Mouse (Mus musculus): Measurements from ENCODE around the gene 1700008O03Rik. TPM values are rescaled to one million over a fixed set of nuclear protein-coding genes. Genes with fewer than 3 reads are reported as not detected.

1700008O03Rik gene
- polyA plus RNA-seq (2015; fragmentation: Nextera tagmentation; extraction: Ambion mirVana), result 2.0 and 3.6 TPM in 2 replicates

GRCm38 (mm10) chr7:44385720-44386119 lies at the start of gene 1700008O03Rik:
Gene 1700008O03Rik (minus strand): TSS chr7:44385820.
- peak within 1 kb of the TSS; percentile 81 for H3K9ac ChIP-seq (ENCODE audit: low read depth, low read length)
- H3K4me2 ChIP-seq (ENCODE audit: low read length), result peak within 1 kb of the TSS; percentile 82
- peak within 1 kb of the TSS; percentile 66; the same call in 1 of the 2 replicates for H3K27ac ChIP-seq (ENCODE audit: low read length)
- peaks cover 2% of the 10 kb centered on the region; the same call in 1 of the 2 replicates for H3K36me3 ChIP-seq (ENCODE audit: control insufficient read depth, insufficient read depth, low read length)
- WGBS, result 82% methylated on average over 12 of the region's 12 CpGs
- no peaks in the 10 kb centered on the region for H3K27me3 ChIP-seq (ENCODE audit: control insufficient read depth, insufficient read depth, low read depth, low read length)
- peak within 1 kb of the TSS; percentile 59 for H3K4me3 ChIP-seq (ENCODE audit: low read depth, low read length)
- no peaks in the 10 kb centered on the region for H3K9me3 ChIP-seq (replicated peaks; ENCODE audit: control insufficient read depth, low read length, poor library complexity, severe bottlenecking)
- H3K4me1 ChIP-seq (ENCODE audit: control insufficient read depth, insufficient read depth, low read length), result peaks cover 5% of the 10 kb centered on the region
- no peak for ATAC-seq

GRCm38 (mm10) chr7:44434089-44434488 lies 48.5 kb upstream of the 1700008O03Rik start:
- Histone ChIP-seq H3K36me3 (ENCODE audit: control insufficient read depth, insufficient read depth, low read length) (no peaks in the 10 kb centered on the region), H3K4me3 (ENCODE audit: low read depth, low read length) (no peak overlapping the region), H3K9ac (ENCODE audit: low read depth, low read length) (no peak overlapping the region), H3K27me3 (ENCODE audit: control insufficient read depth, insufficient read depth, low read depth, low read length) (no peaks in the 10 kb centered on the region), H3K4me1 (ENCODE audit: control insufficient read depth, insufficient read depth, low read length) (peaks cover 50% of the 10 kb centered on the region), H3K27ac (ENCODE audit: low read length) (no peak overlapping the region), H3K9me3 (replicated peaks; ENCODE audit: control insufficient read depth, low read length, poor library complexity, severe bottlenecking) (no peaks in the 10 kb centered on the region), H3K4me2 (ENCODE audit: low read length) (no peak overlapping the region)
- no peak for ATAC-seq
- WGBS, result 81% methylated on average over 9 of the region's 9 CpGs

- H3K4me1 ChIP-seq (ENCODE audit: control insufficient read depth, insufficient read depth, low read length), result peaks cover 48% of the 10 kb centered on the region
- 14% methylated on average over 7 of the region's 7 CpGs for WGBS
These were observed 47.8 kb upstream of the 1700008O03Rik start for GRCm38 (mm10) chr7:44433371-44433770.

GRCm38 (mm10) chr7:44432550-44432949 lies 46.9 kb upstream of the 1700008O03Rik start:
- H3K9me3 ChIP-seq (replicated peaks; ENCODE audit: control insufficient read depth, low read length, poor library complexity, severe bottlenecking), result no peaks in the 10 kb centered on the region
- no peak overlapping the region for H3K9ac ChIP-seq (ENCODE audit: low read depth, low read length)
- H3K4me2 ChIP-seq (ENCODE audit: low read length), result no peak overlapping the region
- H3K36me3 ChIP-seq (ENCODE audit: control insufficient read depth, insufficient read depth, low read length), result no peaks in the 10 kb centered on the region
- no peak overlapping the region for H3K4me3 ChIP-seq (ENCODE audit: low read depth, low read length)
- peaks cover 46% of the 10 kb centered on the region for H3K4me1 ChIP-seq (ENCODE audit: control insufficient read depth, insufficient read depth, low read length)
- H3K27me3 ChIP-seq (ENCODE audit: control insufficient read depth, insufficient read depth, low read depth, low read length), result no peaks in the 10 kb centered on the region
- ATAC-seq, result no peak
- no peak overlapping the region for H3K27ac ChIP-seq (ENCODE audit: low read length)
- 83% methylated on average over 6 of the region's 6 CpGs for WGBS

More at GRCm38 (mm10) chr7:44433371-44433770, 47.8 kb upstream of the 1700008O03Rik start:
- Histone ChIP-seq H3K4me2 (ENCODE audit: low read length) (no peak overlapping the region), H3K4me3 (ENCODE audit: low read depth, low read length) (no peak overlapping the region), H3K9ac (ENCODE audit: low read depth, low read length) (no peak overlapping the region), H3K27me3 (ENCODE audit: control insufficient read depth, insufficient read depth, low read depth, low read length) (no peaks in the 10 kb centered on the region), H3K27ac (ENCODE audit: low read length) (no peak overlapping the region), H3K9me3 (replicated peaks; ENCODE audit: control insufficient read depth, low read length, poor library complexity, severe bottlenecking) (no peaks in the 10 kb centered on the region), H3K36me3 (ENCODE audit: control insufficient read depth, insufficient read depth, low read length) (no peaks in the 10 kb centered on the region)
- peak; percentile 11; the same call in 1 of the 2 replicates for ATAC-seq

GRCm38 (mm10) chr7:44429534-44430488 lies 44.2 kb upstream of the 1700008O03Rik start:
- no peaks in the 10 kb centered on the region for H3K36me3 ChIP-seq (ENCODE audit: control insufficient read depth, insufficient read depth, low read length)
- 1% methylated on average over 28 of the region's 32 CpGs for WGBS
- H3K9me3 ChIP-seq (replicated peaks; ENCODE audit: control insufficient read depth, low read length, poor library complexity, severe bottlenecking), result no peaks in the 10 kb centered on the region
- H3K4me1 ChIP-seq (ENCODE audit: control insufficient read depth, insufficient read depth, low read length), result peaks cover 49% of the 10 kb centered on the region
- peak; percentile 23 for ATAC-seq
- no peaks in the 10 kb centered on the region for H3K27me3 ChIP-seq (ENCODE audit: control insufficient read depth, insufficient read depth, low read depth, low read length)
- peak overlapping the region; percentile 97 for H3K9ac ChIP-seq (ENCODE audit: low read depth, low read length)
- H3K4me3 ChIP-seq (ENCODE audit: low read depth, low read length), result peak overlapping the region; percentile 87
- peak overlapping the region; percentile 100 for H3K27ac ChIP-seq (ENCODE audit: low read length)
- peak overlapping the region; percentile 91 for H3K4me2 ChIP-seq (ENCODE audit: low read length)

- ATAC-seq, result peak; percentile 64
- Histone ChIP-seq H3K9me3 (replicated peaks; ENCODE audit: control insufficient read depth, low read length, poor library complexity, severe bottlenecking) (no peaks in the 10 kb centered on the region), H3K9ac (ENCODE audit: low read depth, low read length) (peak within 1 kb of the TSS; percentile 97), H3K4me2 (ENCODE audit: low read length) (peak within 1 kb of the TSS; percentile 91), H3K36me3 (ENCODE audit: control insufficient read depth, insufficient read depth, low read length) (no peaks in the 10 kb centered on the region), H3K27me3 (ENCODE audit: control insufficient read depth, insufficient read depth, low read depth, low read length) (no peaks in the 10 kb centered on the region), H3K4me3 (ENCODE audit: low read depth, low read length) (peak within 1 kb of the TSS; percentile 87), H3K4me1 (ENCODE audit: control insufficient read depth, insufficient read depth, low read length) (peaks cover 49% of the 10 kb centered on the region), H3K27ac (ENCODE audit: low read length) (peak within 1 kb of the TSS; percentile 100)
- WGBS, result 0% methylated on average over 22 of the region's 69 CpGs
These were observed 43.4 kb upstream of the 1700008O03Rik start, which contains the start of gene Lrrc4b for GRCm38 (mm10) chr7:44428968-44429521. Gene Lrrc4b (plus strand): TSS chr7:44429018.

GRCm38 (mm10) chr7:44428171-44428950 lies 42.7 kb upstream of the 1700008O03Rik start:
- Histone ChIP-seq H3K4me3 (ENCODE audit: low read depth, low read length) (peak overlapping the region; percentile 87), H3K27ac (ENCODE audit: low read length) (peak overlapping the region; percentile 100), H3K4me1 (ENCODE audit: control insufficient read depth, insufficient read depth, low read length) (peaks cover 46% of the 10 kb centered on the region), H3K4me2 (ENCODE audit: low read length) (peak overlapping the region; percentile 91), H3K9me3 (replicated peaks; ENCODE audit: control insufficient read depth, low read length, poor library complexity, severe bottlenecking) (no peaks in the 10 kb centered on the region), H3K36me3 (ENCODE audit: control insufficient read depth, insufficient read depth, low read length) (no peaks in the 10 kb centered on the region), H3K27me3 (ENCODE audit: control insufficient read depth, insufficient read depth, low read depth, low read length) (no peaks in the 10 kb centered on the region), H3K9ac (ENCODE audit: low read depth, low read length) (peak overlapping the region; percentile 97)
- 2% methylated on average over 17 of the region's 38 CpGs for WGBS
- ATAC-seq, result peak; percentile 29

- H3K27me3 ChIP-seq (ENCODE audit: control insufficient read depth, insufficient read depth, low read depth, low read length), result no peaks in the 10 kb centered on the region
- H3K36me3 ChIP-seq (ENCODE audit: control insufficient read depth, insufficient read depth, low read length), result no peaks in the 10 kb centered on the region
- H3K4me3 ChIP-seq (ENCODE audit: low read depth, low read length), result peak overlapping the region; percentile 87
- peak; percentile 12 for ATAC-seq
- H3K9ac ChIP-seq (ENCODE audit: low read depth, low read length), result peak overlapping the region; percentile 43
- WGBS, result 12% methylated on average over 8 of the region's 8 CpGs
- peak overlapping the region; percentile 100 for H3K27ac ChIP-seq (ENCODE audit: low read length)
- peak overlapping the region; percentile 91 for H3K4me2 ChIP-seq (ENCODE audit: low read length)
- peaks cover 41% of the 10 kb centered on the region for H3K4me1 ChIP-seq (ENCODE audit: control insufficient read depth, insufficient read depth, low read length)
- H3K9me3 ChIP-seq (replicated peaks; ENCODE audit: control insufficient read depth, low read length, poor library complexity, severe bottlenecking), result no peaks in the 10 kb centered on the region
These were observed 42.0 kb upstream of the 1700008O03Rik start for GRCm38 (mm10) chr7:44427666-44428065.
